ENCODE assay signal across 9 mouse cellular contexts in the genomic region with DNA sequence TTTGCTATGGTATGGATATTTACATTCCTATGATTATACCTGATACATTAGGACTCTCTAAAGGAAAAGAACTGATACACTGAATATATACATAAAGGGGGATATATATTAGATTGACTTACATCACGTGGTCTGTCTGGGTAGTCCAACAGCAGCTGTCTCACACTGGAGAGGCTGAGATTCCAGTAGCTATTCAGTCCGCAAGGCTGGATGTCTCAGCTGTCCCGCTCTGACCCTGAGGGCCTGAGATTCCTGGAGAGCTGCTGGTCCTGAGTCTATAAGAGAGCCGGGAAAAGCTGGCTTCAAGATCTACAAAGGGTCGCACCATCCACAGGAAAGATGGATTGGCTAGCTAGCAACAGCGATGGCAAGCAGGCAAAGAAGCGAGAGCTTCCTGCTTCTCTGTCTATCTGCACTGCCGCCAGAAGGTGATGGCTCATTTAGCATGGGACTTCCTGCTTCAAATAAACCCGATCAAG. TPM values are rescaled to one million over a fixed set of nuclear protein-coding genes. Genes with fewer than 3 reads are reported as not detected.
DNase-seq lines count a peak whose midpoint lies in the region; ATAC-seq lines count a peak whose summit lies in the region.
"Had no signal": no experiment of that assay in that cellular context is flagged by ENCODE, and none has a peak within 500 bp of the region (broad histone marks: within the 10 kb centered on the region; RNA-seq: fewer than 3 reads in every experiment).

A gene (minus strand): TSS at position 429 of the 479 bp plus-strand sequence.

- H3K27me3 ChIP-seq in megakaryocyte, embryonic 14.5 days (replicated peaks), result no peaks in the 10 kb centered on the region

- no peak for ATAC-seq in megakaryocyte, adult 5-6 weeks (ENCODE audit: poor library complexity, severe bottlenecking)
- ATAC-seq in monocyte, adult 5-6 weeks (replicated peaks; ENCODE audit: insufficient number of reproducible peaks, low FRiP score, low TSS enrichment, poor library complexity, severe bottlenecking), result no peak
- ATAC-seq in cerebellum, adult (ENCODE audit: insufficient number of reproducible peaks, low FRiP score, low TSS enrichment), result no peak
- ATAC-seq: inflammation-experienced regulatory T-cells, adult 6 months had no signal

- H3K9me3 ChIP-seq in megakaryocyte, embryonic 14.5 days, result no peaks in the 10 kb centered on the region

- H3K4me1 ChIP-seq in megakaryocyte, embryonic 14.5 days, result peaks cover 62% of the 10 kb centered on the region

- no peaks in the 10 kb centered on the region for H3K36me3 ChIP-seq in megakaryocyte, embryonic 14.5 days (replicated peaks; ENCODE audit: low read length)

- no peak within 1 kb of the TSS for H3K4me3 ChIP-seq in megakaryocyte, embryonic 14.5 days (replicated peaks)

- no peak for DNase-seq in frontal cortex, adult 2 months (ENCODE audit: extremely low spot score in 1 of 2, low spot score in 1 of 2)
- no peak for DNase-seq in frontal cortex, postnatal 14 days (ENCODE audit: low spot score in 2 of 2)
- no peak for DNase-seq in gastrocnemius, postnatal 4 days (ENCODE audit: low spot score in 2 of 2)
- no peak for DNase-seq in urinary bladder, adult 2 months (ENCODE audit: low spot score)

RNA-seq across cellular contexts. Expression of the gene that starts here (rescaled TPM):
- 11.9 and 12.3 TPM in 2 replicates for polyA plus RNA-seq in frontal cortex, adult 2 months (2012; rRNA removed)
- polyA plus RNA-seq in megakaryocyte, embryonic 14.5 days (2012; ENCODE audit: insufficient read depth, low replicate concordance), result 77.2 and 85.3 TPM in 2 replicates
- total RNA-seq in megakaryocyte, adult 5-6 weeks (2015), result 3.9 and 6.2 TPM in 2 replicates
- total RNA-seq in megakaryocyte, adult 5-6 weeks (2017), result 2.5 and 4.6 TPM in 2 replicates
- total RNA-seq in gastrocnemius, postnatal 4 days (2021), result 10 to 100 TPM; 56.7 to 69.9 TPM
- total RNA-seq in monocyte, adult 5-6 weeks (2017), result 8.6 to 25.7 TPM (median 13.4 TPM) in 3 replicates
- polyA plus RNA-seq in urinary bladder, adult 2 months (2012; rRNA removed), result 9.3 and 10.5 TPM in 2 replicates
